Mouse (Mus musculus) retina, postnatal 7 days (tissue): ENCODE data around the gene Psma7.

Experiments used
- DNase-seq: peaks from one replicate; pipeline ENCODE4 v3.0.0-alpha.2; 2012; ENCODE audit warnings: low read depth, low spot score

Gene Psma7

DNA sequence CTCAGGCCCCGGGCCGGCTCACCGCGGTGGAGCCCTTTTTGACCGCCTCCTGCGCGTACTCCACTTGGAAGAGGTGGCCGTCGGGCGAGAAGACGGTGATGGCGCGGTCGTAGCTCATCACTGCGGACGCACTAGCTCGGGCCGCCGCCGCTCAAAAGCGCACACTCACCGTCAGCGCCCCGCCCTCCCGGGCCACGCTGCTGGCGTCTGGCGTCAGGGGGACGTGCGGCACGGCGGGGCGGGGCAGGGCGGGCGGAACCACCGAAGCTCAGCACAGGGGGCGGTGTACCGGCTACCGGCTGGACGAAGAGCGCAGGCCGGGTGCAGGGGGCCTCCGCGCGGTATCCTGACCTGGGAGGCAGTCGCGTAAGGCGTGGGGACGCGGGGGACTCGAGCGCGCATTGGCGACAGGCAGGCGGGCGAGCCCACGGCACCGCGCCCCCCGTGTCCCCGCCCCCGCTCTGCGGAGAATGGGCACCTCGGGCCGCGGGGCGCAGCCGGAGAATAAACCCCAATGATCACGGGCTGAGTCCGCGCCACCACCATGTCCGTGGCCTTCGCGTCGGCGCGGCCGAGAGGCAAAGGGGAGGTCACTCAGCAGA is at the start of gene Psma7, which contains the start of gene Ss18l1:
Gene Psma7, minus strand, starts transcription at position 178 of the 602 bp plus-strand sequence.
Gene Ss18l1, plus strand, starts transcription at position 254 of the 602 bp plus-strand sequence.
- DNase-seq: peak; percentile 86

DNA sequence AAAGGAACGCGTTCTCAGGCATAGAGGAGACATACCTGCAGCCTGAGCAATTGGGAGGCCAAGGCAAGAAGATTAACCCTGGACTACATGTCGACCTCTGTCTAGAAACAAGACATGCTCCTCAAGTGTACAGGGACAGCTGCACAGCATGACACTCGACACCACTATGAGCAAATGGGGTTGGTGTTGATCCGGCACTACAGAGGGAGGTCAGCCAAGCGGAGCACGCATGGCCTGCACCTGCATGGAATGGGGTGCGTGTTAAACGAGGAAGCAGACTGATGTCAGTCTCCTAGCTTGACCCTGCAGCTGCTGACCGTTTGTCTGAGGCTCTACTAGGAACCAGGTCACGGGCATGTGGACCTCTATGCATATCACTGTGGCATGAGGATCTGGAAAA is 48.1 kb upstream of the Psma7 start:
- no peak for DNase-seq

DNA sequence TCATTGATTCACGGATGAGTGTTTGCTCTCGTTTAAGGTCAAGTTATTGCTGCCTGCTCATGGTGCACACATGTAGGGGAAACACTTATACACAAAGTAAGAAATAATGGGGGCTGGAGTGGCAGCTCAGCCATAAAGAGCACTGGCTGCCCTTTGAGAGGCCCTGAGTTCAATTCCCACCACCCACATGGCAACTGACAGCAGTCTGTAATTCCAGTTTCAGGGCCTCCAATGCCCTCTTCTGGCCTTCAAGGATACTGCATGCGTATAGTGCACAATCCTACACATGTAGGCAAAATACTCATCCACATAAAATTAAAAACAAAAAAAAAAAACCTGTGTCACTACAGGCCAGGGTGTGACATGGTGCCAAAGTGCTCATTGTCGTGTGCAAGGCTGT is 45.2 kb upstream of the Psma7 start:
- DNase-seq: no peak

DNA sequence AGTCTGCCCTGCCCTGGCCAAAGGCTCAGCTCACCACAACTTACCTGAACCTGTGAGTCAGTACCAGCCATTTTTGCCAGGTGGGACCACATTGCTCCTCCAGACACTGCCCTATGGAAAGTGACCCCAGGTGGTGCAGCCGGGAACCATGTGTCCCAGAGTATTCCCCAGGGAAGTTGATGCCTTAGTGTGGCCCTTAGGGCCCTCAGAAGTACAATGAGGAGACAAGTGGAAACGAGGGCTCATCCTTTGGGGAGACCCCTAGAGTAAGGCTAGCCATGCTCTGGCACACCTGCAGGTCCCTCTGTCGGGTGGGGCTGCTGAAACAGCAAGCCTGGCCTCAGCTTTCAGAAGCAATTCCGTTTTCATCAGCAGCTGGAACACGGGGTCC is 44.4 kb upstream of the Psma7 start:
- no peak for DNase-seq

DNA sequence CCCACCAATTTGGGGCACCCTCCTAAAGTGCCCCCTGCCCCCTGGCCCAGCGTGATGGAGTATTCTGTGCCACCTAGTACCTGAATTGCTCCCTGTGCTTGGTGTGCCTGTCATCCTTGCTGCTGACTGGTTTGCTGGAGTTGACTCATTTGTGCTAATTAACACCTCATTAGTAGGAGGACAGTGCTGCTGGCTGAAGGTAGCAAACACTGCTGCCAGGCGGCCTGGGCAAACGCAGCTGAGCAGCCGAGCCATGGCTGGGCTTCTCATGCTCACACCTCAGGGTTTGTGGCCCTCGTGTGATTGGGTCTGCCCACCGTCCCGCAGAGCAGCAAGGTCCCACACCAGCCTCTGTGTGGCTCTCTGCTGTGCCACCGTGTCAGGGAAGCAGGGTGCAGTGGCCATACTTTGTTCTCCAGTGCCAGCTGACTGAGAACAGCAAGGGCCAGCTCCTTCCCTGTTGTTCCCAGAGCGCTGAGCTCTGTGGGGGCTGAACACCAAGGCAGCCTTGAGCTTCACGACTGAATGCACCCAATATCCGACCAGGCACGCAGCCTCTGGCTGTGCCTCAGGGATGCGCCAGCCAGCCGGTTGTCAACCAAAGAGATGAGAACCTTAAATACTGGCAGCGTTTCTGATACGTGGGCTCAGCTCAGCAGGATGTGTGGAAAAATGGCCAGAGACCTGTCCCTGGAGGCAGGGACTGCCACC is 43.8 kb upstream of the Psma7 start:
- no peak for DNase-seq

DNA sequence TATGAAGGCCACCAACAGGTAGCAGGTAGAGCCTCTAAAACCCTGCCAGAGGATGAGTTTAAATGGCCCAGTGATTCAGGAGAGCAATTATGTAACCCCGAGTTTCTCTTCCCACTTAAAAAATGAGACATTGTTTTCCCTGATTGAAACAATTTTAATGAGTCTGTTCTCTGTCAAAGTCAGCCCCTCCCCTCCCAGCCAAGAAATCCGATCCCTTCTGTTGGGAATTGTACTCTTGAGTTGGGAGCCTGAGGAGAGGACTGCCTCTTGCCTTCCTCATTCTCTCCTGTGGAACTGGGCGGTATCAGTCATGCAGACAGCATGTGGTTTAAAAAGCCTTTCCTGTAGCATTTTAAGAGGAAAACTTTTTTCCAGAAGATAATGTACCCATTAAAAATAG is 42.3 kb upstream of the Psma7 start:
- DNase-seq: no peak

DNA sequence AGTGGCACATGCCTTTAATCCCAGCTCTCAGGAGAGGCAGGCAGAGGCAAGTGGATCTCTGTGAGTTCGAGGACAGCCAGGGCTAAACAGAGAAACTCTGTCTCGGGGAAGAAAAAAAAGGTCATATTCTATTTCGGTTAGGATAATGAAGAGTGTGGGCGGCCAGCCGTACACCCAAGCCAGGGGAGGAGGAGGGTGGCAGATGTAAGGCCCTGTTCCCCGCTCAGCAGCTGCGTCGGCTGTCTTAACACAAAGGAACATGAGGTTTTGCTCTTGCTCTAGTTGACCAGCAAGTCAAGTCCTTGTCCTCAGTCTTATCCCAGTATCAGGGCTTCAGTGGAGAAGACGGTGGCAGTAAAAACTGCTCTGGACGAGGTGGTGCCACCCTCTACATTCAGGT is 40.8 kb upstream of the Psma7 start:
- DNase-seq: no peak

DNA sequence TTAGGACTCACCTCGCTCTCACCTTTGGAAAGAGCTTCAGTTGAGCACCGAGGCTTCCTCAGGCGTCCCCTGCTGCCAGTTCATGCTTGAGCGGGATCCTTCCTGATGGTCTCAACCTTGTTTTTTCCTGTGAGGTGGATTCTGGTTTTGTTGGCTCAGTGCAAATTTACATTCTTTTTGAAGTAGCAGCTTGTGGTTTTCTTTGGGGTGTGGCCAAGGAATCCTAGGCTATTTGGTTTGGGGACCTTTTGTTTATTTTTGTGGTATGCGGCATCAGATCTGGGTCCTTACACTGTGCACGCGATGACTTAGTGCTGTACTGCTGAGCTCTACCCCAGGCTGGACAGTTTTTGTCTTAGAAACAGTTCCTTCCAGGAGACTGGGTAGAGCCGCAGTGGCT is 38.4 kb upstream of the Psma7 start:
- DNase-seq: no peak

DNA sequence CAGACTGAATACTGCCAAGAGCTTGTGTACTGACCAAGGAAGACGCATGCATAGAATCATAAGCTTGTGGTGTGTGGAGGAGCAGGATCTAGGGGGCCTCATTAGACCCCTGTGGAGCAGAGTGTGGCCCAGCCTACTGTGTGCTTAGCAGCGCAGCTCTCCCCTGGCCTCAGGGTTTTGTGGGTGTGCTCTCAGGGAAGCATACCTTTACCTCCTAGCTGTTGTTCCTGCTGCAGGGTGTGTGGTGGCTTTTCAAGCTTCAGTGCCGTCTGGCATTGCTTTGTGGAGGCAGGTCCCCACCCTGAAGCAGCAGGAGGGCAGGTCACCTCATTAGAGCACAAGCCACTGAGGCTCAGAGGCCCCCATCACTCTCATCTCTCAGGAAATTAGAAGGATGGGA is 35.4 kb upstream of the Psma7 start:
- DNase-seq: no peak

DNA sequence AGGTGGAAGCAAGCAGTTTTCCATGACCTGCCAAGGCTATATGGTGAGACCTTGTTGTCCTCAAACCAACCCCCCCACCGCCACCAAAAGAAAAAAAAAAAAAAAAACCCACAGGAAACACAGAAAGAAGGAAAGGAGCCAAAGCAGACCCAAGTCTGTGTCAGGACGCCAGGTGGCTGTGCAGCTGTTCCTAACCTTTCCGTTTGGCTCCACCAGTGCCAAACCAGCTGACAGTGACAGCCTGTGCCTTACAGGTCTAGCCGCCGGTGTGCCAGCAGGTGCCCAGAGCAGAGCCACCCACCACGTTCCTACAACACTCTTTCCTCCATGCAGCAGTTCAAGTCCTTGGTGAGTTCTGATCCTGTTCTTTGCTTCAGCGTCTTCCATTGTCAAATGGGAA is 30.7 kb upstream of the Psma7 start:
- DNase-seq: no peak

DNA sequence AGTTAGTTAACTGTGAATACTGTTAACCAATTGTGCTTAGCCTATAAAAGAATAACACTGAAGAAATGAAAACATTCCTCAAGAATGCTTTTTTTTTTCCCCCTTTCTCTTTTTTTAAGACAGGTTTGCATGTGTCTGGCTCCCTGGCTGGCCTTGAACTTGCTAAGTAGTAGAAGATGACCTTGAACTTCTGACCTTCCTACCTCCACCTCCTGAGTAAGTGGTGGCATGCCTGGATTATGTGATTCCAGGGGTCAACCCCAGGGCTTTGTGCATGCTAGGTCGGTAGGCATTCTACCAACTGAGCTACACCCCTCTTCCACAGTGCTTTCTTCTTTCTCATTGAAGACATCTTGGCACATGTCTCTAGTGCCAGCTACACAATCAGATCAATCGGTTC is 29.4 kb upstream of the Psma7 start:
- DNase-seq: no peak

DNA sequence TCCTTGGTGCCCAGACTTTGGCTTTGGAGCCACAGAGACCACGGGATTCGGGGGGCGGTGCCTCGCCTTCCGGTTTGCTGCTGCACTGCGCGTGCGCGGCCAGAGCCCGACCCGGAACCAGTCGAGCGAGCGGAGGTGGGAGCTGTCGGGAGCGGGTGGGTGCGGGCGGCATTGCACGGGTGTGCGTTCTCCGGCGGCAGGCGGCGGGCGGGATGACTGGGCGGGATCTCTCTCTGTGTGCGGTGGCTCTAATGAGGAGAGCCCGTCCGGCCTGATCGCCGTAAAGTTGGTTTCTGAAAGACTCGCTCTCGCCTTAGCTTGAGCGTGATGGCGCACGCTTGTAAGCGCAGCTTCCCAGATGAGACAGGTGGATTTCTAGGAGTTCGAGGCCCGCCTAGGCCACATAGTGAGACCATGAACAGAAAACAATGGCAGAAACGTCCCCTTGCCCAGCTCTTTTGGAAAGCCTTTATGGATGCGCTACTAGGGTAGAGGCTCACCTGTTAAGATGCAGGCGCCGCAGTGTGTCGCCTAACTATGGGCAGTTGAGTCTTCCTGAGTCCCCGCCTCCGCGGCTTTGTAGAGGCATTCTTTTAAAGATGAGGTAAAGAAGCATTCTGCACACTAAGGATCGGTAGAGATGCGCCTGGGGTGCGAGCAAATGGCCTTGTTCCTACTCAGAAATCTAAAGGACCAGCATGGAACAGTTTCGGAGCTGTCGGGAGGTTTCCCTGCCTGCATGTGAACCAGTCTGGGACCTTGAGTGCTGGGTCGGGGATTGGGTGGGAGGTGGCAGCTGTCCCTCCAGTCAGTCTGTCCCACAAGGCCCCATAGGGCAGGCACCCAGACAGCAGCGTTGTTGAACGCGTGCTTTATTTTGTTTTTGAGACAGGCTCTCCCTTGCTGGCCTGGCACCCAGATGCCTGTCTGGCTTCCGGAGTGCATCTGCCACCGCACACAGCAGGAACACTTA is 28.5 kb upstream of the Psma7 start, which contains the start of gene Mtg2:
Gene Mtg2, plus strand, starts transcription at position 108 of the 973 bp plus-strand sequence.
- DNase-seq: peak; percentile 89

DNA sequence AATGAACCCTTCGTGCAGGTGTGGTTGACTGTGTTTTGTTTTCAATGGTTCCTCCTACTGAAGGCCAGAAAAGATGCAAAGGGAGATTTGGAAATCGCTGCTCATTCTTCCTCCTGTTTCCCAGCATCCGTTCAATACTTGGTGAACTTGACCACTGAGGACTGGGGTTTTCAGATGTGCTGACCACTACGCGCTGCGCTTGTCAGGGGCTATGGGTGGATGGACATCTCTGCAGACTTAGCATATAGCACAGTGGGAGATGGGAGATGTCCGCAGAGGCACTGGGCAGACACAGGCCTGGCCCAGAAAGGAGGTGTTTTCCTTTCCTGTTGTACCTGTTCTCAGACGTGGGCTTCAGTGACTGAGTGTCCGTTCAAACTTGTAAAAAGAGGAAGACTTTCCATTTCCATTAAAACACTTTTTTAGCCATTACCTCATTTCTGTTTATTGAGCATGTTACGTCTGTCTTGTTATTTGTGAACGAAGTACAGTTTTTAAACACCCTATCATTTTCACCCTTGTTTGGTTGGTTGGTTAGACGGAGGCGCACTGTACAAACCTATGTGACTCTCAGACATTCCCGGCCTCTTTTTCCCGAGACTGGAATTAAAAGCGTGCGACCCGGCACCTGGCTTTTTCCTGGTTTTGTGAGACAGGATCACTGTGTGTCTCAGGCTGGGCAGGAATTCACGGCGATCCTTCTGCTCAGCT is 27.7 kb upstream of the Psma7 start:
- no peak for DNase-seq

DNA sequence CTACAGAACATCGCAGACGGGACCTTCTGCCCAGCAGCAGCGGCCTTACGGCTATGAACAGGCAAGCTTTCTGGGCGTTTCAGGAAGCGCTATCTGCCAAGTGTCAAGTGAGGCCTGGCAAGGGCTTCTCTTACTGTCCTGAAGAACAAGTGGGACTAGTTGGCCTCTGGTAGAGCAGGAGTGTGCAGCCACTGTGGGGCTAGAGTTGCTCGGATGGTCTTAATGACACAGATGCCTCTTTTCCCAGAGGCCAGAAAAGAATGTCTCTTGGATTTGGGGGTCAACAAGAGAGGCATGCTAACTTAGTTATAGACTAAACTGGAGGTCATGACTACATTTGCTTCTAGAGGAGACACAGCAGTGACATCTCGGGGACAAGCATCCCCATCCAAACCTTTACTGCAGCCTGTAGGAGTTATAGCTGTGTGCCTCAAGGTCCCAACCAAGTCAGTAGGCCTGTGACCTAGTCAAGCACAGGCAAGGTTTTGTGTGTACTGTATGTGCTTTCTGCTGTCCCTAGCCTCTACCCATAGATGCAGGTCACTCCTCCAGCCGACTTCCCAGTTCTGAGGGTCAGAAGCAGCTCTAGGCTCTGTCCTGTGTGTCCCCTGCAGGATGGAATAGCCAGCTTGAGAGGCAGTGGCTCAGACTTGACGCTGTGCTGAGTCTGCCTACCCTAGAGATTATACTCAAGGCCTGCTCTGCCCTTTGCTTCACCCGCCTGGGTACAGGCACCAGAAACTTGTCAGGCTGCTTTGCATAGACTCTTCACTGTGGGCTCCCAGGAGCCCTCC is 21.3 kb upstream of the Psma7 start:
- DNase-seq: no peak

DNA sequence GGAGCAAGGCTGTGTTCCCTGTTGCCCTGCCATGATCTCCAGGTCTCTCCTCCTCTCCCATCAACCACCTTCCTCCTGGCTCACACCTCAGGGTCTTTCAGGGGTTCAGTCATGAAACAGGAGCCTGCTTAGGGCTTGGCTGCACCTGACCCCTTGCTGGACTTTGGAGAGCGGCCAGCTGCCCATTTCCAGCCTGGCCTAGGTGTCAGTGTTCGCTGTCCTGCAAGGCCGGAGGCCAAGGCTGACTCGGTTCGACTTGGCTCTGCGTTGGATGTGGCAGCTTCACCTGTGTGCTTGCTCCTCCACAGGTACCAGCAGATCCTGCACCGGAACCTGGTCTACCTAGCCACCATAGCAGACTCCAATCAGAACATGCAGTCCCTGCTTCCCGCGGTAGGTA is 10.8 kb upstream of the Psma7 start:
- DNase-seq: no peak

DNA sequence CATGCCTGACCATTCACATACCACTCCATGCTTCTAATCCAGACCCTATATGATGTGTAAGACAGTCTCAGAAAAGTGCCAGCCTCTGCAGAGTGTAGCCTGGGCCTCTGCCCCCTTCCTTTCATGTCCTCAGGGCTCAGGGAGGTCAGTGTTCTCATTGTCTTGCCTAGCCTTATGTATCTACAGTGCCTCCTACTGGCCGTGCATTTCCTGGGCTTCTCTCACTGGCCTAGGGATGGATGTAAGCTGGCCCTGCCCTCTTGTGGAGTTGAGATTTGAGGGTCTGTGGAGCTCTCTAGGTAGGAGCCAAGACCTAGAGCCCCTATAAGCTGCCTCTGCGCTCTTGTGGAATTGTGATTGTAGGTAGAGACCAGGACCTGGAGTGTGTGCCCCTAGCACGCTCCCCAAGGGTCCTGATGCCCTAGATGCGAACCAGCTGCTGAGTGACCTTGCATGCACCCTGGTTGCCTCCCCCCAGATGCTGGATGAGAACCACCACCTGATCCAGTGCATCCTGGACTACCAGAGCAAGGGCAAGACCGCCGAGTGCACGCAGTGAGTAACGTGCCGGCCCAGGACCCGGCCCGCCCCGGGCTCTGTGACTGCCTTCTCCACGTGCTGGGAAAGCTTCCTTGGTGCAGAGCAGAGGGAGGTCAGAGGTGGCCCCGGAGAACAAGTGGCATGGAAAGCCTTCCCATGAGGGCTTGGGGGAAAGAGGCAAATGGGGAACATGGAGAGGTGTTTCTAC is 9.9 kb upstream of the Psma7 start:
- DNase-seq: no peak

DNA sequence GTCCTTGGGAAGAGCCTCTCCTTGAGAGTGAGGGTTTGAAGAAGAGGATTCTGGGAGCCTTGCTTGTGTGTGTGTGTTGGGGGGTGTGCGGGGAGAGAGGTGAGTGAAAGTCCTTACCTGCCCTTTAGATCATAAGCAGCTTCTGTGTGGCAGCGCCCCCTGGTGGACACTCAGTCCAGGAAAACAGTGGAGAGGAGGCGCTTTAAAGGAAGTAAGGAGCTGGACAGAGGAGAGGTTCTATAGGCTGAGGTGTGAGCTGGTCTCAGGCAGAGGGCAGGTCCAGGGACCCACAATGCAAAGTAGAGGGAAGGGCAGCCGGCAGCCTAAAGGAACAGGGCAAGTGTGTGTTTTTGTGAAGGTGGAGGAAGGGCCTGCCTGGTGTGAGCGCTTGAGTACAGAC is 8.8 kb upstream of the Psma7 start:
- DNase-seq: peak; percentile 76

DNA sequence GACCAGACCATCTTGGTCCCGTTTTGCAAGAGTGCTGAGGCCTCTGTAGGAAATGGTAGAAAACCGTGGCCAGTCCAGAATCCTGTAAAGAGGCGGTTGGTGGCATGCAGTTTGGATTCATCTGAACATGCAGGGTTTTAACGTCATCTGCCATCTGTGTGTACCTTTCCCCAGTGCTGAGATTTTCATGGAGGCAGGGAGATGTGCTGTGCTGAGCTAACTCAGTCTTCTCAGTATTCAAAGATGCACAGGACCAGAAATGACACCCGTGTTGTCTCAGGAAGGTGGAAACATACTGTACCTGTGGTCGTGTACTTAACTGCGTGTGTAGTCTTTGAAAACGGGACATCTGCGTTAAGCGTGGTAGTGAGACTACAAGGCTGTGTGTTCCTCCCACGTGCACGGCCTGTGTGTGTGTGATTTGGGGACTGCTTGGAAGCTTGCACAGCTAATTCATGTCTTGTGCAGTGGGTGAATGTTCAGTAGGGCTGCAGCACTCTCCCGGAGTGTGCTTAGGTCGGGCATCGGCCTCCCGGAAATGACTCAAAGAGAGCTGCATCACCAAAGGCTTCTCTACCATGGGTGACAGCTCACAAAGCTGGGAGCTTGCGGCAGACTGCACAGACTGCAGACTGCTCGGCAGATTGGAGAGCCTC is 5.9 kb upstream of the Psma7 start:
- no peak for DNase-seq

DNA sequence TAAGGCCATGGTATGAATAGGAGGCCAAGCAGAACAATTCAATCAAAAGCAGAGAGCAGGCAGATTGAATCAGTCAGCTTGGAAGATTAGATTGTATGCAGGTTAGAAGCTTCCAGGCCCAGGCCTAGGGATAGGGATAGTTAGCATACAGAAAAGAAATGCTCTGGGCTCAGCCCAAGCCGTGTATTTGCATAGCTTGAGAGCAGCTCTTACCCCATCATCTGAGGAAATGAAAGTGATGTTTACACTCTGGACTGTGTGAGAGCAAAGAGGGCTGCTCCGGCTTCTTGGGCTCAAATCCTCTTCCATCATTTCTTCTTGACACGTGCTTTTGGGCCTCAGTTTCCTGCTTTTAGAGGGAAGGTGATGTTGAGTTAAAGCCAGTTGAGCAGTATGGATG is 5.3 kb upstream of the Psma7 start:
- DNase-seq: no peak

DNA sequence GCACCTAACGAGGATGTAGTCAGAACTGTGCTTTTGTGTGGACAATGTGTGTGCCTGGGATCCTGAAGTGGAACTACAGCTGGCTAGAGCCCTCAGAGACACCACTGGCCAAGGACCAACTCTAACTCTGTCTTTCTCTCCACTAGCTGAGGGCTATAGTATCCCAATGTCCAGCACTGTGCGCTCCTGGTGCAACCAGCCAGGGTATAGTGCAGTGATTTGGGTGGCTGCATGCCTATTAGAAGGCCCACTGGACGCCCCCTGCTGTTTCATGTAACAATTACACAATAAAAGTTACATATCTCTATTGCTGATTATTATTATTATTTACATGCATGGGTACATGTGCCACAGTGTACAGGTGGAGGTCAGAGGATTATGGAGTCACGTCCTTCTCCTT is 3.0 kb upstream of the Psma7 start:
- no peak for DNase-seq
